Mouse (Mus musculus) ovary, postnatal 10 days (tissue): Measurements from ENCODE around the gene Etd.
"Not testable (repeated sequence)": the region's sequence is repeated elsewhere in the genome, so short reads cannot be mapped to it uniquely, and the experiment has no call there.

Experiments
- DNase-seq: peaks from one replicate; pipeline ENCODE4 v3.0.0; 2022; ENCODE audit warnings: low spot score

Etd gene

GRCm38 (mm10) chrX:53434618-53435017 lies at the start of gene Etd:
Gene Etd, plus strand, starts transcription at chrX:53434918.
- DNase-seq, result no peak

DNA sequence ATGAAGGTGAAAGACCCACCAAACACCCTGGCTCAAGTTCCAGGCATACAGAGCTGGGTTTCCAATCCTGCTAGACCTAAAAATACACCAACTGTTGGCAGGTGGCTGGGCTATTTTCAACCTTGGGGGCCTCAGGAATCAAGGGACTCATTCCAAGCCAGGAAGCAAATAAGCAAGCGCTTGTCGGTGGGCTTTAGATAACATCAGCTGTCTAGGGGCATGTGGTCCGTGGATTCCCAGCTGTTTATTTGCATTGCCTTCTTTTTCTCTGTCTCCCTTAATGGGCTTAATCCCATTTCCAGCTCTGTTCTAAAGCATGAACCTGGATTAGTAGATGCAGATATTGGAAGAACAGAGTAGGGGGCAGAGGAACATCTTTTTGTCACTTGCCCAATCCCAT lies 48.4 kb upstream of the Etd start:
- no peak for DNase-seq

DNA sequence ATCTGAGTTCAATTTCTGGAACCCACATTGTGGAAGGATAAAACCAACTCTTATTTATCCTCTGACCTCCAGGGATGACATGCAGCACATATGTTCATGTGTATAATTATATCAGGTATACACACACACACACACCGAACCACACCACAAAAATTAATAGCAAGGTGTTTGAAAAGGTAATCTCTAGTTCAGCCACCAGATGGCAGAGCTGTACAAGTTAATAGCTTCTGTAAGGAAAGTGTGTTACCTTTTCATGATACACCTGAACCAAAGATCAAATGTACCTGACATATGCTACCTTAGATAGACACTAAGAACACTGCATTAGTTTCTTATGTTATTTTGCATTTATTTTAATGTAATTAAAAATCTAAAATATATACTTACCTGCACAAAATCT lies 1.8 kb upstream of the Etd start:
- no peak for DNase-seq

- DNase-seq, result no peak
These were observed 24.9 kb downstream of the Etd start for GRCm38 (mm10) chrX:53459573-53459972.

GRCm38 (mm10) chrX:53464194-53464593 lies 29.5 kb downstream of the Etd start:
- not testable (repeated sequence) for DNase-seq
